Comparison of ENCODE assay signal across 14 mouse cellular contexts in the genomic region with DNA sequence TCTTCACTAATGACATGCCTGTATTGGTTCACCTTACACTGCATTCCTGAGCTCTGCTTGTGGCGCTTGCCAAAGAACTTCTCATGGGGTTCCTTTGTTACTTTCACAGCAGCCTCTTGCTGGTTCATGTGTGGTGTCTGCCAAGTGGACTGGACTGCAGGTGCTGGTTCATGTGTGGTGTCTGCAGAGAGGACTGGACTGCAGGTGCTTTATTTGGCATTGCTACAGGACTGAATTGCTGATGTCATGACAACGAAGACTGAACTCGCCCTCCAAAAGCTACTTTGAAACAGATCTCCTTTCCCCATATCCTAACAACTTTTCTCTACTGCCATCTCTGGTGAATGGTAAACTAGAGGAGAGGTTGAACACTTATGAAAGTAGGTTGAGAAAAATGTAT.
"Had no signal": no experiment of that assay in that cellular context is flagged by ENCODE, and none has a peak within 500 bp of the region (broad histone marks: within the 10 kb centered on the region; RNA-seq: fewer than 3 reads in every experiment).

No protein-coding gene starts in this region.

- H3K4me2 ChIP-seq: lung, embryonic 14.5 days; midbrain, embryonic 12.5 days; neural tube, embryonic 12.5 days; stomach, embryonic 15.5 days had no signal

- DNase-seq: lung, adult 18-20 months; lung, embryonic 14.5 days; lung, postnatal 10 days; lung, postnatal 4 days; midbrain, embryonic 14.5 days; right cerebral cortex, postnatal 14 days; thymus, adult 2 months; thymus, postnatal 25 days; thymus, postnatal 4 days had no signal

- H3K27ac ChIP-seq: midbrain, embryonic 10.5 days; midbrain, embryonic 12.5 days; neural tube, embryonic 12.5 days; stomach, embryonic 15.5 days; stomach, postnatal 0 days had no signal

- H3K9me3 ChIP-seq: midbrain, embryonic 10.5 days; midbrain, embryonic 12.5 days; neural tube, embryonic 12.5 days; stomach, embryonic 15.5 days had no signal

- H3K27me3 ChIP-seq: midbrain, embryonic 12.5 days; neural tube, embryonic 12.5 days; stomach, embryonic 15.5 days had no signal

- H3K36me3 ChIP-seq: midbrain, embryonic 12.5 days; neural tube, embryonic 12.5 days; stomach, embryonic 15.5 days had no signal

- H3K4me1 ChIP-seq: midbrain, embryonic 10.5 days; midbrain, embryonic 12.5 days; neural tube, embryonic 12.5 days; stomach, embryonic 15.5 days had no signal

- H3K4me3 ChIP-seq: midbrain, embryonic 10.5 days; midbrain, embryonic 12.5 days; neural tube, embryonic 12.5 days; stomach, embryonic 15.5 days had no signal

- H3K9ac ChIP-seq: lung, embryonic 14.5 days; midbrain, embryonic 12.5 days; neural tube, embryonic 12.5 days; stomach, embryonic 15.5 days had no signal
